Mouse (Mus musculus) stomach, postnatal 0 days (tissue): ENCODE data around the gene Larp4.

ENCODE experiments used
- CTCF ChIP-seq: IDR thresholded peaks from 2 replicates; pipeline ENCODE4 v1.5.1; 2016; ENCODE audit warnings: antibody characterized with exemption, low read depth, mild to moderate bottlenecking, moderate library complexity
- EP300 ChIP-seq: optimal IDR thresholded peaks from 2 replicates; pipeline ENCODE3; 2016; ENCODE audit warnings: antibody characterized with exemption

DNA sequence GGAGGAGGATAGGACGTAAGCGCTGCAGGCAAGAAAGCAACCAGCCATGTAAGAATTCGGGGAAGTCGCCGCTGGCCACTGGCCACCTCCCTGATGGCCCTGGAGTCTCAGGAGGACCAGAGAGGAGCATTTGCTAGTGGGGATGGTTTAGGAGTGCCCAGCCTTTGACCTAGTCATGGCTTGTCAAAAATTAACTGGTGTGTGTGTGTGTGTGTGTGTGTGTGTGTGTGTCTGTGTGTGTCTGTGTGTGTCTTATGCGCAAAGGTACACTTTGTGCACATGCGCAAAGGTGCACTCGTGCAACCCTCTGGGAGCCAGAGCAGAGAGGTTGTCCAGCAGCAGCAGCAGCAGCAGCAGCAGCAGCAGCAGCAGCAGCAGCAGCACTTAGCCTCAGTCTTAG, 32.0 kb upstream of the Larp4 start:
- TF ChIP-seq CTCF (no peak), EP300 (no peak)
